Mouse (Mus musculus) ES-E14 (cell line): Measurements from ENCODE around the gene Xrcc2. TPM values are rescaled to one million over a fixed set of nuclear protein-coding genes. Genes with fewer than 3 reads are reported as not detected.
A peak's percentile ranks its signal among the peaks of the same experiment; 100 is the strongest.

ENCODE experiments used
- DNase-seq: peaks from one replicate; pipeline ENCODE4 v3.0.0-alpha.2; 2013; ENCODE audit warnings: low read depth, low spot score
- H3K27ac ChIP-seq: 2 replicates; pipeline ENCODE4 v1.5.1; 2012; ENCODE audit warnings: low read depth, mild to moderate bottlenecking, low read length, moderate library complexity, mixed read lengths; ENCODE audit not compliant: poor library complexity, insufficient read depth, severe bottlenecking
- H3K36me3 ChIP-seq: 2 replicates; pipeline ENCODE4 v1.6.1; 2012; ENCODE audit warnings: mild to moderate bottlenecking, low read length, moderate library complexity, mixed read lengths; ENCODE audit not compliant: control insufficient read depth, poor library complexity, insufficient read depth, severe bottlenecking
- H3K4me1 ChIP-seq, 2 experiments: fragments of 150-350 bp in 1 of 2; sonication (generic) in 1 of 2; 2 replicates each; pipeline ENCODE4 v1.6.1; 2012; ENCODE audit warnings: low read length in 2 of 2, mild to moderate bottlenecking in 1 of 2, mixed read lengths in 1 of 2; ENCODE audit not compliant: control insufficient read depth in 2 of 2, insufficient read depth in 2 of 2, poor library complexity in 1 of 2
- H3K4me3 ChIP-seq, 2 experiments: fragments of 150-350 bp in 1 of 2; sonication (generic) in 1 of 2; 2 replicates each; pipeline ENCODE4 v1.5.1; 2012; ENCODE audit warnings: low read length in 2 of 2, low read depth in 1 of 2, mild to moderate bottlenecking in 1 of 2, mixed read lengths in 1 of 2; ENCODE audit not compliant: insufficient read depth in 1 of 2, poor library complexity in 1 of 2, severe bottlenecking in 1 of 2
- H3K9ac ChIP-seq: 2 replicates; pipeline ENCODE4 v1.6.1; 2012; ENCODE audit warnings: low read depth, mild to moderate bottlenecking, low read length, mixed read lengths; ENCODE audit not compliant: poor library complexity, insufficient read depth, severe bottlenecking
- H3K9me3 ChIP-seq: fragments of 150-350 bp; sonication (generic); 2 replicates; pipeline ENCODE4 v1.6.1; 2012; ENCODE audit warnings: low read depth, mild to moderate bottlenecking, low read length; ENCODE audit not compliant: control insufficient read depth, insufficient read depth
- CHD2 ChIP-seq: IDR thresholded peaks from 2 replicates; pipeline ENCODE4 v1.6.1; 2014; ENCODE audit warnings: mild to moderate bottlenecking, low read depth, low read length, inconsistent platforms
- HCFC1 ChIP-seq: IDR thresholded peaks from 2 replicates; pipeline ENCODE4 v1.6.1; 2012; ENCODE audit warnings: low read length, inconsistent platforms, borderline replicate concordance; ENCODE audit not compliant: insufficient read depth
- MAFK ChIP-seq: IDR thresholded peaks from 2 replicates; pipeline ENCODE4 v1.6.1; 2014; ENCODE audit warnings: mild to moderate bottlenecking, low read depth, low read length, inconsistent platforms; ENCODE audit not compliant: insufficient read depth
- ZC3H11A ChIP-seq: IDR thresholded peaks from 2 replicates; pipeline ENCODE4 v1.6.1; 2012; ENCODE audit warnings: low read depth, mild to moderate bottlenecking, inconsistent platforms, low read length, borderline replicate concordance
- ZNF384 ChIP-seq: IDR thresholded peaks from 2 replicates; pipeline ENCODE4 v1.6.1; 2012; ENCODE audit warnings: low read depth, low read length, inconsistent platforms
- in situ Hi-C, 2 experiments: fragments of 600-800 bp; cut with MboI; formaldehyde crosslinking; loops; one replicate each; pipeline ENCODE4 v1.15.1; 2025; ENCODE audit warnings: low sequenced_read_pairs in 2 of 2, inconsistent platforms in 1 of 2; ENCODE audit not compliant: unreplicated experiment in 2 of 2
- total RNA-seq: library from RNA; depleted of rRNA; stranded (reverse); fragments of 300-350 nt; gene quantifications from 2 replicates; pipeline ENCODE4 v1.2.3, GENCODE M21; 2012

Xrcc2 gene
- total RNA-seq, 1 experiment = 32.1 TPM

DNA sequence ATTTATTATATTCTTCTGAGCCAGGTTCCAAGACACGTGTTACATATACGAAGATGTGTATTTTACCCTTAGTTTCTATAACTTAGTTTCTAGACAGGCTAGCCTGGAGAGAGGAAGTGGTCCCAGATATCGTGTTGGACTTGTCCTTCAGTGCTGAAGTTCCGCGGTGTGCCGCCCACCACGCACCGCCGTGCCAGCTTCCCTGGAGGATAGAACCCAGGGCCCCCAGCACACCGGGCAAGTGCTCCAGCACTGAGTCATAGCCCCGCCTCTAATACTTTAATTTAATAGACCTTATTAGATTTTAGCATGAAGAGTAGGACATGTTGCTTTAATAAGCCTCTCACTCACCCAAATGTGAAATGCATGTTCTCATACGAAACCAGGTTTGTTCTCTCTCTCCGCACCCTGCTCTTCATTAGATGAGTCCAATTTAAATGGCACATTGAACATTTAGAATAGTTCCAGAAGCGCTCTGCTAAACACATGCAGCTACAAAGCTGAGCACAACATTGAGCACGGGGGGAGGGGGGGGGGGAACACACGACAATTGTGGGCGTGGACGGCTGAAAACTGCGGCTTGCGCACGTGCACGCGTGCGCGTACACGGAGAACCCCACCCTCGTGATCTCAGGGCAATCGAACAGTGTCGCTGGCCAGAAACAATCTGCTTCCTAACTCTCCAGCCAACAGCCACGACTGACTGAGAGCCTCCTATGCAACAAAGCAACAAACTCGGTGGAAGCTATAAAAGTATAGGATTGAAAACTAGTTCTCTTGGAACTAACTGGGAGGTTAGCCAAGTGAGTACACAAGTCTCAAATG, 33.7 kb downstream of the Xrcc2 start:
- peak; percentile 39 for DNase-seq
- Histone ChIP-seq H3K9me3 (no peaks in the 10 kb centered on the region), H3K27ac (peak overlapping the region; percentile 77; the same call in 1 of the 2 replicates), H3K36me3 (no peaks in the 10 kb centered on the region; the same call in 1 of the 2 replicates), H3K9ac (peak overlapping the region; percentile 24; the same call in 1 of the 2 replicates), H3K4me3 (peak overlapping the region; percentile 44 to 68), H3K4me1 (peaks cover 11 to 24% of the 10 kb centered on the region in 2 experiments)
- in situ Hi-C loops = no loop called here
- no peak for TF ChIP-seq CHD2
- no peak for TF ChIP-seq ZNF384
- no peak for TF ChIP-seq MAFK
- no peak for TF ChIP-seq HCFC1
- no peak for TF ChIP-seq ZC3H11A

DNA sequence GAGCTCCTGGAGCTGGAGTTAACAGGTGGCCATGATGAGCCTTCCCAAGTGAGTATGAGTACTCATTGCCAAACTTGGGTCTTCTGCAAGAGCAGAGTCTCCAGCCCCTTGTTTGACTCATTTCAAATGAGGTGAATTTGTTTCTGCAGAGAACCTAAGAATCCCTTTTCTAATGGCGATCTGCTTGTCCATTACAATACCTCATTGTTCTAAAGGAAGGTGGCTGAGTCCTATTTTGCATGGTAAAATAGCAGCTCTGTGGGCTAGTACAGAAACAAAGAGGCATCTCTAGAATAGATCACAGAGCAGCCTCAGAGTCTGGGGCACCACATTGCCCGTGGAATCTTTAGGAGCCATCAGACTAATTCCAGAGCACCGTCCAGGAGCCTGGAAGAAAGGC, 34.6 kb downstream of the Xrcc2 start:
- Histone ChIP-seq H3K27ac (peak overlapping the region; percentile 77), H3K9me3 (no peaks in the 10 kb centered on the region), H3K9ac (peak overlapping the region; percentile 24; the same call in 1 of the 2 replicates), H3K4me1 (peaks cover 13 to 24% of the 10 kb centered on the region in 2 experiments), H3K4me3 (peak overlapping the region; percentile 44 to 68), H3K36me3 (no peaks in the 10 kb centered on the region; the same call in 1 of the 2 replicates)
- peak; percentile 44 for DNase-seq
- in situ Hi-C loops = no loop called here
- TF ChIP-seq ZC3H11A (no peak), ZNF384 (no peak), CHD2 (no peak), MAFK (no peak), HCFC1 (no peak)

DNA sequence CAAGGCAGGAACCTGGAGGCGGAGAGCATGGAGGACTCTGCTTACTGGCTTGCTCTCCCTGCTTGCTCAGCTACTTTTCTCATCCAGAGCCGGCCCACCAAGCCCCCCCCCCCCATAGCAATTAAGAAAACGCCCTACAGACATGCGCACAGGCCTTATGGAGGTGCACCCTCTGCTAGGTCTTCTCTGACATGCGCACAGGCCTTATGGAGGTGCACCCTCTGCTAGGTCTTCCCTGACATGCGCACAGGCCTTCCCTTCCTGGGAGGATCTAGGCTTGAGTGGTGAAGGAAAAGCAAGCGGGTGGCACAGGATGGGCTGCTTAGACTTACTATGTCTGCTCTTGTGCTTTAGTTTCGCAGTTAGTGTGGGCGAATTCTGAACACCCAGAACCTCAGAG, 37.3 kb downstream of the Xrcc2 start:
- Histone ChIP-seq H3K9me3 (no peaks in the 10 kb centered on the region), H3K9ac (peak overlapping the region; percentile 45; the same call in 1 of the 2 replicates), H3K4me3 (peak overlapping the region; percentile 54 to 76), H3K4me1 (peaks cover 14 to 24% of the 10 kb centered on the region in 2 experiments), H3K27ac (0 out of 2 replicates have a peak overlapping the region, but pooled peaks have one; percentile 30), H3K36me3 (peaks cover 3% of the 10 kb centered on the region; the same call in 1 of the 2 replicates)
- in situ Hi-C loops = no loop called here
- TF ChIP-seq CHD2 = no peak
- TF ChIP-seq HCFC1 = no peak
- no peak for TF ChIP-seq ZC3H11A
- TF ChIP-seq MAFK = peak; percentile 61; the same call in 1 of the 2 replicates
- no peak for TF ChIP-seq ZNF384
- peak; percentile 81 for DNase-seq

DNA sequence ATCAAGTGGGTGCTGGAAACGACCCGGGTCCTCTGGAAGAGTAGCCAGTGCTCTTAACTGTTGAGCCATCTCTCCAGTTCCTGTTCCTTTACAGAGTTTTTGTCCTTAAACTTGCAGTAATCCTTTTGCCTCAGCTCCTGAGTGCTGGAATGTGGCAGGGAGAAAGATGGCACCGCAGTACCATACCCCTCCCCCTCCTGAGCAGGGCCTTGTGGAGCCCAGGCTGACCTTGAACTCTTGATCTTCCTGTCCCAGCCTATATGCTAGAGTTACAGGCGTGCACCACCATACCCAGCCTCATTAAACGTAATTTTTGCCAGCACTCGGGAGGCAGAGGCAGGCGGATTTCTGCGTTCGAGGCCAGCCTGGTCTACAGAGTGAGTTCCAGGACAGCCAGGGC, 38.9 kb downstream of the Xrcc2 start:
- no peak for DNase-seq
- H3K27ac ChIP-seq = no peak overlapping the region
- TF ChIP-seq ZC3H11A = no peak
- no peak for TF ChIP-seq MAFK
- no peak for TF ChIP-seq ZNF384
- no peak for TF ChIP-seq CHD2
- TF ChIP-seq HCFC1 = no peak
- H3K9me3 ChIP-seq = no peaks in the 10 kb centered on the region
- H3K9ac ChIP-seq = peak overlapping the region; percentile 23; the same call in 1 of the 2 replicates
- in situ Hi-C loops = no loop called here
- peaks cover 3% of the 10 kb centered on the region; the same call in 1 of the 2 replicates for H3K36me3 ChIP-seq
- H3K4me1 ChIP-seq = peaks cover 8 to 21% of the 10 kb centered on the region in 2 experiments
- no peak overlapping the region for H3K4me3 ChIP-seq
